Mouse (Mus musculus): ENCODE data around the gene Wfdc17. TPM values are rescaled to one million over a fixed set of nuclear protein-coding genes. Genes with fewer than 3 reads are reported as not detected.

The Wfdc17 gene
- total RNA-seq (2021): 1 to 10 TPM in 1 of 2 experiments, under 1 TPM in 1; 0.59 to 2.2 TPM
- long read RNA-seq, experiment 1, partial matches to known transcripts: 0 of 1 reads
- long read RNA-seq, experiment 1, other reads (novel, unspliced or antisense): 0 of 1 reads
- long read RNA-seq, experiment 2, partial matches to known transcripts: 0 of 2 reads
- long read RNA-seq, experiment 2, other reads (novel, unspliced or antisense): 0 of 2 reads

DNA sequence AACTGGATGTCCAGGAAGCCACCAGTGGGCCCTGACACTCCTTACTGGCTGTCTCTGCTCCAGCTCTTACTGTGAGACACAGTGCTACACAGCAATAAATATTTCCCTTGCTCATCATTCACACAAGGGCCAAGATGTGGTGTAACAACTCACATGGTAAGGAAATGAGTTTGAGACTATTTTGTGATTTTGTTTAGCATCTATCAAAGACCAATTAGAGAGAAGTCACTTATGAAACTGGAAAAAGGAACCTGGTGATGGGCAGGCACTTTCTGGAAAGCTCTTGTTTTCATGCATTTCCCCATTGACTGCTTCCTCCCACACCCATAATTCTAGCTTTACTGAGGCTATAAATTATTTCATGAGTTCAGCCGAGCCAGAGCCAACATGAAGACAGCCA lies at the start of gene Wfdc17:
Wfdc17 (plus strand) TSS at position 287 of the 400 bp plus-strand sequence.
- no peak for DNase-seq

DNA sequence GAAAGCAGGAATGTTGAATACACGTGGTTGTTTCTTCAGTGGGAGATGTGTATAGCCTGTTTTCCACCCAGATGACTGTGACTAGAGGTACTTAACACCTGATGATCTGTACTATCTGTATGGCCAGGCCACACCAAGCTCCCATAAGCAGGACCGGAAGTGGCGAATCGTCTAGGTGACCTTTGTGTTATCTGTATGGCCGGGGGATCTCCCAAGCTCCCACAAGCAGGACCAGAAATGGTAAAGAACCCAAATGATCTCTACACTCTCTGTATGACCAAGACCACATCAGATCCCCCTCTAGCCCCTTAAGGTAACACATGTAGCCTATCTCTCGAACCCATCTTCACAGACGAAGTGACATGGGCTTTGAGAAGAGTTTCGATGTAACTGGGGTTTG lies 49.2 kb upstream of the Wfdc17 start:
- DNase-seq: no peak

DNA sequence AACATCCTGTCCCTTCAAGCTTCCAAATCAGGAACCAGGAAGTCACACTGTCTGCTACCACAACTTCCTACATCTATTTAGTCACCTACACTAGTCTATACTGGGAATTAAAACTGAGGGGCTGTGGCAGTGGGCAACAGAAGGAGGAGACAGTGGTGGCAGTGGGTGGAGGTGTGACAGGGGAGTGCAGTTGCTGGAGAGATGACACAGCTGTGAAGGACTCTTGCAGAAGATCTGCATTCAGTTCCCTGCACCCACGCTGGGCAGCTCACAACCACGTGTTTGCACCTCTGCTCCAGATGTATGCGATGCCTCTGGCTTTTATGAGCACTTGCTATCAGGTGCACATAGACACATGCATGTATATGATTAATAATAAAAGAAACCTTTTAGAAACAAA lies 46.3 kb upstream of the Wfdc17 start:
- no peak for DNase-seq

DNA sequence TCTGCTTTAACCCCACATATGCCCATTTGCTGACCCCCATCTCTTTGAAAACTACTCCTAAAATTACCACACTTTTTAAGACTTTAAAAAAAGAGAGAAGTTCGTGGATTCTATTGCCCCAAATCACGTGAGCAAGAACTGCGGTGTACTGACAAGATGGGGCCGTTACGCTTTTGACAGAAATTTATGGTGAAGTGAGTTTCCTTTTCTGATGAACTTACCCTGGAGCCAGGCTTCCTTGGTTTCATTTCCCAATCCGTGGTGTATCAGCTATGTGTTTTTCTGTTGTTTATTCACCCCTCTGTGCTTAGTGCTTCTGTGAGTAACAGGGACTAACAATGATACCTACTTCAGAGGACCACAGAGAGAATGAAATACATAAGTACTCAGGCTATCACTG lies 45.0 kb upstream of the Wfdc17 start:
- no peak for DNase-seq

DNA sequence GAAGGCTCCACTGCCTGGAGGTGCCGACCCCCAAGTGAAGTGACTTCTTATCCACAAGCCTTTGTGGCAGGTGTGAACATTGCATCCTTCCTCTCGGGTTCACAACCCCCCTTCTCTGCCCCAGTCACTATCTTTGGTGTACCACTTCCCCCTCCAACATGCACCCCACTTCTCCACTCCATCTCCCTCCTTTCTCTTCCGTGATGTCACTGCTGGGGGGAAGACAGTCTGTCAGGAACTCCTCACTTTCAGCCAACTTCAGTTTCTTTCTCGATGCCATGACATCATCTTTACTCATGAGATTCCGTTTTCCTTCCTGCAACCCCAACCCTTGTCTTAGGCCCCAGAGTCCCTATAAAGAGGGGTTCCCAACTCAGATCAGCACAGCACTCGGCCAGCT lies 41.6 kb upstream of the Wfdc17 start, which contains the start of gene Ccl4:
Ccl4 (plus strand) TSS at position 381 of the 400 bp plus-strand sequence.
- DNase-seq: no peak

DNA sequence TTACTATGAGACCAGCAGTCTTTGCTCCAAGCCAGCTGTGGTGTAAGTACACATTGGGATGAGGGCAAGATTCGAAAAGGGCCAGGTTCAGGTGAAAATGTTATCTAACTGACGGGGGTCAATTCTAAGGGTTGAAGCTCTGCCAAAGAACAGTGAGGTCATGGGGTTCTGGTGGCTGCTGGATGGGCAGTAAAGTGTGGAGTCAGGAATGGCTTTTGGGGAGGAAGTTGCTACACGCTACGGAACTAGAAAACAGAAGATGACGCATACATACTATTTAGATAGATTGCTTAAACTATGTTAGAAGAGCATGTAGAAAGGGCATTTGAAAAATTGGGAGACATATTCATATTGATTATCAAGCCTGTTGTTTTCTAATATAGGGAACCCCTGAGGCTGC lies 40.3 kb upstream of the Wfdc17 start:
- no peak for DNase-seq

DNA sequence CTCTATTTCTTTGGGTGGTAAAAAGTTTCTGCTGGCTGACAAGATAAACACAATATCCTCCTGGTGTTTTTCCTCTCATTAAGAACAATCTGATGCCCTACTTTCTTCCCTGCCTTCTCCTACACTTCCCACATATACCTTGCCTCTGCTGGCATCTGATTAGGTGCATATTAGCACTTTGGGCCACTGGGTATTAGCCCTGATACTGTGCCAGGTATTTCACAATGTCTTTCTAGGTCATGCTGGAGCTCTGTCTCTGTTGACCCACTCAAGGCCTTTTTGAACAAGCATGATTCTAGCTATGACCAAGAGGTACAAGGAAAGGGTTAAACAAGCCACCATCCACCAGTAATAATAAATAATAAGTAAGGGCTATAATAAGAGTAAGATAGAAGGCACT lies 32.0 kb upstream of the Wfdc17 start:
- DNase-seq: peak in 1 of 2 experiments; percentile 8

DNA sequence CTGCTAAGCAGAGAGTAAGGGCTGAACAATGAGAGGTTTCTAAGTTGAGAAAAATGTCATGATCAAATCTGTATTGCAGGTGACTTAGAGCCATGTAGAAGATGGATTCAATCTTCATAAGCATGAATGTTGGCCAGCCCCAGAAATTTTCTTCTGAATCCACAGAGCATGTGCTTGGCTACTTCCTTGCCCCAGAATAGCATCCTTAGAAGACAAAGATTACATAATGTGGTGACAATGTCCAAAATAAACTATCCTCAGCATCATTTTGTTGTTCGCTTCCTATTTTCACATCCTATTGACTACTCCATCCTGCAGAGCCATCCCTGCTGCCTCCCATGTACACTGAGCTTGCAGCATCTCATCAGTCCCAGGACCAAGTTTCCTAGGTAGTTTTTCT lies 28.1 kb upstream of the Wfdc17 start:
- no peak for DNase-seq

DNA sequence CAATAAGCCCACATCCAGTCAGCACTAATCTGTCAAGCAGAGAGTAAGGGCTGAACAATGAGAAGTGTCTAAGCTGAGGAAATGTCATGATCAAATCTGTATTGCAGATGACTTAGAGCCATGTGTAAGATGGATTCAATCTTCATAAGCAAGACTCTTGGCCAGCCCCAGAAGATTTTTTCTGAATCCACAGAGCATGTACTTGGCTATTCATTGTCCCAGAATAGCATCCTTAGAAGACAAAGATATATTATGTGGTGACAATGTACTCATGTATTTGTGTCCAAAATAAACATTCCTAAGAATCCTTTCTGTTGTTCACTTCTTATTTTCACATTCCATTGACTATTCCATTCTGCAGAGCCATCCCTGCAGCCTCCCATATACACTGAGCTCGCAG lies 13.9 kb upstream of the Wfdc17 start:
- no peak for DNase-seq

DNA sequence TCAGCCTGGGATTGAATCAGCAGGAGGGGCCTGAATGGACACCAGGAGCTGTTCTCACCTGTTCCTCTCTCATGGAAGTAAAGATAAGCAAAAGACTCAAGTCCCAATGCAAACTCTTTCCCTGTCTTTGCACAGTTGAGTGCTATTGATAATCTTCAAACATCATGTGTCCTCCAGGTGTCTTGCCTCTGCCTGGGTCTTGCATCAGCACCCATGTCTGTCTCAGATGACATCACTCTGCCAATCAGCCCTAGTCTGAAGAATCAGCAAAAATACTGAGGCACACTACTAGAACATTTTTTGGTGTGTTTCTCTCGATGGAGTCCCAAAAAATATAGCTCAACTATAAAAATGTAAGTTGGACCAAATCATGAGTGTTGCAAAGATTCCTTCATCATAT lies 11.8 kb upstream of the Wfdc17 start:
- DNase-seq: no peak

DNA sequence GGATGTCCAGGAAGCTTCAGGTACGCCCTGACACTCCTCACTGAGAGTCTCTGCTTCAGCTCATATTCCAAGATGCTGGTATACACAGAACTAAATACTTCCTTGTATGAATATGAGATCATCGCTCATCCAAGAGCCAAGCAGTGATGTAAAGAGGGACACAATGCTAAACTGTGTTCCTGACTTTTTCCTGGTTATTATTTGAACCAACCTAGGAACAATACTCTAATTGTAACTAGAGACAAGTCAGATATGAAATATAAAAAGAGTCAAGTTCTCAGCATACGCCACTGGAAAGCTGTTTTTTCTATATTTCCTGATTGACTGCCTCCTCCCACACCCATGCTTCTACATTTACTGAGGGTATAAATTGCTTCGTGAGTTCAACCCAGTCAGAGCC lies 4.9 kb downstream of the Wfdc17 start, which contains the start of gene Wfdc18:
Wfdc18 (plus strand) TSS at position 301 of the 400 bp plus-strand sequence.
- no peak for DNase-seq

DNA sequence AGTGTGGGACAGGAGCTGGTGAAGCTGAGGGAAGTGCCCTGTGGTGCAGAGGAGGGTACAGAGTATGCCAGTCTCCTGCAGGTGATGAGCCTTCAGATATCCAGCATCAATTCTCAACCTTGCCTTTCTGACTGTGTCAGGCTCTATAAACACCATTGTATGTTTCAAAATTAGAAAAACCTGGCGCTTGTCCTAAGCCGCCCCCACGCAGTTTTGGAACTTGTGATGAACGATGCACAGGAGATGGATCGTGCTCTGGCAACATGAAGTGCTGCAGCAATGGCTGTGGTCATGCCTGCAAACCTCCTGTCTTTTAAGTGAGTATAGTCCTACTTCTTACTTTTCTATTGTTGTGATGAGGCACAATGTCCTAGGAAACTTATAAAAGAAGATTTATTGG lies 5.9 kb downstream of the Wfdc17 start:
- no peak for DNase-seq

DNA sequence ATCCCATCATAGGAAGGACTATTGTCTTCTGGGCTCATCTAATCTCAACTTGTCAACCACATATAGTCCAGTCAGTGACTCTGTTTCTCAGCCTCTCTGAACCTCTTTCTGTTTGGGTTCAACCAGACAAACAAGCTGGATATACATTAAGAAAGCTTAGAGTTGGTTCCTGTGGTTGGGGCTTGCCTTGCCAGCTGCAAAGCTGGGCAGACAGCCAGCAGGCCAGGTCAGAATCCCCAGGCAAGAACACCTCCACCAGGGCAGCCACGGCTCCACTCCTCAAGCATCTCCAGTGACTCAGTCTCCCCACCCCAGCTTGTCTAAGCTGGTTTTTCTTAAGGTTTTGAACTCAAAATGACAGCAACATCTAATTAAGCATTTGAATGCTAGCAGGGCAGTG lies 8.9 kb downstream of the Wfdc17 start:
- no peak for DNase-seq

DNA sequence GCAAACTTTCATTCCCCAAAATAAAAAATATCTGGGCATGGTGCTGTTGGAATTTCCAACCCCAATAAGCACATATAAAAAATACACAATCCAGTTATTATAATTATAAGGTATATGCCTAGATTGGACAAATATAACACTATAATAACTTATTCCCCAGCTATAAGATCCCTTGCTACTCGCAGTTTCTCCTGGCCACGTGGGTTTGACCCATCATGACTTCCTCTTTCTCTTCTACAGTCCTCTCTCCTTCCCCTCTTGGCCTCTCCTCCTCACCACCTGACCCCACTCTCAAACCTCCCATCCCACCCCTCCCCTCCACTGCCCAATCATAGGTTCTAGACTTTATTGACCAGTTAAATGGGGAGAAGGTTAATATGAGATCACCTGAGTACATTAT lies 10.1 kb downstream of the Wfdc17 start:
- DNase-seq: no peak

DNA sequence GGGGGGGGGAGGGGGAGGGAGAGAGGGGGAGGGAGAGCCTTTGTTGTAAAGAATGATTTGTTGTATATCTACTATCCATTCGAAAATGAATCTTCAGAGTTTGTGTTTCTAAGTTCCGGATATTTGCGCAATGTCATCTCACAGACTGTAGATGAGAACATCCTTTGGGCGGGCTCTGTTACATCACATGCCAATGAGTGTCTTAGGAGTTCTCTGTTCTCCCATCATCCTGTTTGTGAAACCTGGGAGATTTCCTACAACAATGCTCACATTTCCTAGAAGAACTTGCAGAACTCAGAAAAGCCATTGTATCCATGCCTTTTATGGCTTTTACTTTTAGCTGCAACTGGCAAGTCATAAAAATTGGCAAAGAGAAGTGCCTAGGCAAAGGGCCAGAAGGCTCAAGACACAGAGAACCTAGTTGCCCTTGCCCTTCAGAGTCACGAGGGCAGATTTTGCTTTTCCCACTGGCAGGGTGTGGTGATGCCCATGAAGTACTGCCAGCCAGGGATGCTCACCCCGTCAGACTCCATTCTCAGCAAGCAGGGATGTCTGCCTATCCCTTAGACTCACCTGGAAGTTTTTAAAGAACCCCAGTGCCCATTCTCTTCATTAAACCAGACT lies 13.4 kb downstream of the Wfdc17 start:
- DNase-seq: peak; percentile 45 to 58

DNA sequence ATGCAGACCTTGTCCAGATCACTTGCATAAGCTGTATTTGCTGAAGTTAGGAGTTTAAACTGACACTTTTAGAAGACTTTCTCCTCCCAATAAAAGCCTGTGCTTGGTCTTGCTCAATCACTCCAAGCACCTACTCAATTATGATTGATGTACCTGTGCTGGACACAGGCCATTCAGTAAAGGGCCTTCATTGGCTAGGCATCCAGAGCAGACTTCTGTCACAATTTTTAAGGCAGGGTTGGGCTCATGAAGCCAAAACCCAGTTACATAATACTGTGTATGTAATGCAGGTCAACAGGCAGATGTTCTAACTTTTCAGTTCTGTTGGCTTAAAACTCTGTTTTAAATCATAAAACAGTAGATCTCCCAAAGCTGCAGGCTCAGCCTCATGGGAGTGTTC lies 17.0 kb downstream of the Wfdc17 start:
- DNase-seq: no peak

DNA sequence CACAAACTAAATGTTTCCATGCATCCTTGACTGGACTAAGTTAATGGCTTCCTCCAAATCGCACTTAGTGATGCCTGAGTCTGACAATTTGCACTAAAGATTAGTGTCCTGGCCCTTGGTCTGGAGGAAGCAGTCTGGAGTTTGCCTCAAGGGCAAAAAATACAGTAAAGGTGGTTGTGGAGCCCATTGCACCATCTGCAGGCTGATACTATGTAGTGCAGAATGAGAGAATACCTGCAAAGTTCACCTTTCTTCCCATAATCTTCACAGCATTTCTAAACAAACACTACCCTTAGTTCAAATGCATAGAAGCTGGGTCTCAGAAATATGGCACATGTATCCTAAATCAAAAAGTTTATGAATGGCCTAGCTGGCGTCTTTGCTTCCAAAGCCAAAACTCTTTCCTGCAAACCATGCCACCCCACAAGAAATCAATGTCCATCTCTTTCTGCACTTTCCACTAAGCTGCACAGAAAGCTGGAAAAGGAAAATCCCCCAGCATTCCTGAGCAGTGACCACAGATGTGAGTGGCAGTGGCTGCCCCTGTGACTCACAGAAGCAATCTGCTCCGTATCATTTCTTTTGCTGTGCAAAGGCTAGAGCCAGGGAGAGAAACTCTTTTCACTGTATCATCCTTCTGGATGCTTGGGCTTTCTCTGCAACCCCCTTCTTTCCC lies 25.1 kb downstream of the Wfdc17 start:
- peak in 1 of 2 experiments; percentile 28 for DNase-seq

DNA sequence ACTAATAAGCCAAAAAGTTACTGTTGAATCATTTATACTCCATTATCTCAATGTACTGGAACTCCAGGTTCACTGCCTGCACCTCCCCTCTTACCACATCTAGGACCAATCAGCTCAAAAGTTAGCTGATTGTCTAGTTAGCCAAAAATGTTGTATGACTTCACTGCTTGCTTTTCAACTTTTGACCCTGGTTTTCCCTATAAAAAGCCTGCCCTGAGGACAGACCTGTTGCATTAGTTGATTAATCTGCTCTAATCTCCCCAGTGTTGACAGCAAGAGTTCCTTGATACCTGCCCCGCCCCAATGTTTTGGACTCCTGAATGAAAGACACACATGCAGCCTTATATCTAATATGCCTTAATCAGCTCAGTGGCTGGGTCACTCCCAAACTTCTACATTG lies 27.3 kb downstream of the Wfdc17 start:
- no peak for DNase-seq

DNA sequence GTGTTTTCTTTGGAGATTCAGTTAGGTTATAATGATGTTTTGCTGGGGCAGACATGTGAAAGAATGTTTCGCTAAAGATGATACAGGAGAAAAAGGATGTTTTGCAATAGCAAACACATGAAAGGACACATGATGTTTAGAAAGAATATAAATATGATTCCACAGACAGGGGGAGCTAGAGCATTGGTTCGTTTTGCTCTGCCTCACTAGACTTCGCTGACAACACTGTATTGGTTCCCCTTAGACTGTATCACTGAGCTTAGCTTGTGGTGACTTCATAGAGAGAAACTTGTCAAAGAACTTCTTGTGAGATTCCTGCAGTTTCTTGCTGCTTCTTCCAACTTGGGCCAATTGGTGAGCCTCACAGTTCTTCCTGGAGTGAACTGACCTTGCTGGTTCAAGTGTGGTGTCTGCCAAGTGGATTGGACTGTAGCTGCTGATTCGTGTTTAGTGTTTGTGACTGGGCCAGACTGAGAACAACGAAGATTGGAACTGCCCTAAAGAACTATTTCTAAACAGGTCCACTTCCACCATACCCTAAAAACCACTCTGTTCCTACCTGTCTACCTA lies 29.4 kb downstream of the Wfdc17 start:
- DNase-seq: no peak

DNA sequence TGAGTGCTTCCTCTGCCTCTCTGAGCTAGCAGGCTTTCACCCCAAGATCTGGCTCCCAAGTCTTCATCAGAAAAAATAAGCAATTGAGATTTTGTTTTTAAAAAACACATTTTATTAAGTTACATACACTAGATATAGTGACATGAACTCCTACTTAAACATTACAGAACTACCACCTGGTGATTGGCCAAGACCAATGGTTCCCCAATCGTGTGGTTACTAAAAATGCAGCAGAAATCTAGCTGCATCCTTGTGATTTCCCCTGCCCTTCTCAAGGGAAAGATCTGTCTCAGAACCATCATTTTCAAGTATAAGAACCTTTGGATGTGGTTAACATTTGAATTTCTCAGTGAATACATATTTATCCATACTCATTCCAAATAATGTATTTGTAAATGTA lies 30.4 kb downstream of the Wfdc17 start:
- no peak for DNase-seq

DNA sequence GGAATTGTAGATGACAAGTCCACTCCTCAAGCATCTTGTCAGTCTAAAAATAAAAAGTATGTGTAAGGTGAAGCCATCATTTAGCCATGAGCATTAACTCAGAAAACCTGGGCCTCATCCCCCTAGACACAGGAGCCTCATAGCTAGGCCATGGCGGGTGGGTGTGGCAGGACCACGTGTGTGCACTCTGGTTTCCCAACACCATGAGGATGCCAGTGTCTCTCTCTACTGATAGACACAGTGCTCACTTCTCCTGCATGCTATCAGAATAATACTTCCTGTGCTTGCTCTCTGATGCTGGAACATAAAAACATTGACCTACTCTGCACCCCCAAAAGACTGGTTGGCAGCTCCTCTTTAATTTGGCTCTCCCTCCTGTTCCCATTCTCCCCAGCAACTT lies 32.1 kb downstream of the Wfdc17 start:
- DNase-seq: no peak

DNA sequence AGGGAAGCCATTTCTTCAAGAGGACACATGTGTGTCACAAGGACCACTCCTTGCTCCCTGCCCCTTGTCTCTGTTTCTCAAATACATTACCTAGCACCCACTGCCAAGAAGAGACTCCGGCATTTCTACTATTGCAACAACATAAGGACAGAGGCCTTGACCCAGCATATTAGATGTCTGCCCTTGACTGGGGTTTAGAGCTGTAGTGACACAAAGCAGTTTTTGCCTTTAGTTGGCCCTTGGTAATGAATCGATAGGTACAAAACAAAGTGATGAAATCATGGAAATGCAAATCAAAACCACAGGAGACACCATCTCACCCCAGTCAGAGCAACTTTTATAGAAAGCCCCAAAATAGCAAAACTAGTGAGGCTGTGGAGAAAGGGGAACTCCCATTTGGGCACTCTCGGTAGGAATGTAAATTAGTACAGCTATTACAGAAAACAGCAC lies 33.3 kb downstream of the Wfdc17 start:
- DNase-seq: no peak

DNA sequence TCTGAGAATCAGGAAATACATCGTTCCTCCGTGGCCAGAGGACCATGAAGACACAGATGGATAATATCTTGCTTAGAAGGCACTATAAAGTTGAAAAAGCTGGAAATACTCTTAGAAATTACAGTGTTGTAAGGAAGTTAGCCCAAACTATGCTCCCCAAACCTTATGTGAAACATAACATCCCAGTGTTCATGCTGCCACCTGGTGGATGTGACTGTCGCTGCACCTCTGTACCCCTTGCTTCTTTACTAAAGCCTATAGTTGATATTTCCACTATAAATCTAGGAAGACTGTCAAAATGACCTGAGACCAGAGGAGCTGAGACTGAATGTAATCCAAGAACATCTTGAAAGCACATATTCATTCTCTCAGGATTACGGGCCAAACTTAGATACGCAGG lies 35.5 kb downstream of the Wfdc17 start:
- peak; percentile 70 to 77 for DNase-seq

Data from adrenal gland, postnatal 36 days (tissue).